Mouse (Mus musculus) left cerebral cortex, adult 8-10 months (tissue): ENCODE measurements around the gene Dbn1. TPM values are rescaled to one million over a fixed set of nuclear protein-coding genes. Genes with fewer than 3 reads are reported as not detected.
A peak's percentile ranks its signal among the peaks of the same experiment; 100 is the strongest.

Source experiments
- DNase-seq, 2 experiments: peaks; one replicate each; pipeline ENCODE4 v3.0.0; 2022; ENCODE audit warnings: low spot score in 2 of 2
- total RNA-seq, 4 experiments: library from RNA; stranded (reverse); gene quantifications; 2 replicates each; pipeline ENCODE4 v1.2.4; 2022

Dbn1 gene
- total RNA-seq, result 100 to 1,000 TPM; 216 to 253 (median 234) TPM

DNA sequence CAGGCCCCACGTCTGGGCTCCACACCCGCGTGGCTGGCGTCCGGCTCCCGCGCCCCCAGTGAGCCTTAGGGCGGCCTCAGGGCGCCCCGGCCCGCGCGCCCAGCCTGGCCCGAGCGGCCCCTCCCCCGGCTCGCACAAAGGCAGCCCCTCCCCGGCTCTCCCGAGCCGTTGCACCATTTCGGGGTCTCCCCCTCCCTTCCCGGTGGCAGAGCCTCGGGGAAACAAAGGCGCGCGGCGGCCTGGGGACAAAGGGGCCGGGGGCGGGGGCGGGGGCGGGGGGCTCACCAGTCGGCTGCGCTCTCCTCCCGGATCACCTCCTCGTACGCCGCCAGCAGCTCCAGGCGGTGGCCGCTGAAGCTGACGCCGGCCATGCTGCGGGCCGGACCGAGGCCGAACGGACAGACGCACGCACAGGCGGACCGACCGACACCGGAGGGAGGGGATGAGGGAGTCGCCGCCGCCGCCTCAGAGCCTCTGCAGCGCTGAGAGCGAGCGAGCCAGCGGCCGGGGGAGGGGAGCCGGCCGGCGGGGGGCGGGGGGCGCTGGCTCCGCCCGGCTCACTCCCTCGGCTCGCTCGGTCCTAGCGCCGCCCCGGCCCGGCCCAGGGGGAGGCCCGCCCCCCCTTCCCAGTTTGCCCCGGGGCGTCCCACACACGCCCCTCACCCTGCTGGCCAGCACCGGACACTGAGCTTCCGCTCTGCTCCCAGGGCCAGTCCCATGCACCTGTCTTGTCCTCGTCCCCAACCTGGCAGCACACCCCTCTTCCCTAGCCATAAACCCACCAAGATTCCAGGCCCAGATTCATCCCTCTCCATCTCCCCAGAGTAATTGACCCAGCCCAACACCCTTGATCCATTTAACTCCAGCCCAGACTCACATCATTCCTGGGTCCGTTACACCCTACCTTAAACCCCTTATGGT lies at the start of gene Dbn1:
Dbn1 (minus strand) TSS at position 534 of the 921 bp plus-strand sequence.
- no peak for DNase-seq

DNA sequence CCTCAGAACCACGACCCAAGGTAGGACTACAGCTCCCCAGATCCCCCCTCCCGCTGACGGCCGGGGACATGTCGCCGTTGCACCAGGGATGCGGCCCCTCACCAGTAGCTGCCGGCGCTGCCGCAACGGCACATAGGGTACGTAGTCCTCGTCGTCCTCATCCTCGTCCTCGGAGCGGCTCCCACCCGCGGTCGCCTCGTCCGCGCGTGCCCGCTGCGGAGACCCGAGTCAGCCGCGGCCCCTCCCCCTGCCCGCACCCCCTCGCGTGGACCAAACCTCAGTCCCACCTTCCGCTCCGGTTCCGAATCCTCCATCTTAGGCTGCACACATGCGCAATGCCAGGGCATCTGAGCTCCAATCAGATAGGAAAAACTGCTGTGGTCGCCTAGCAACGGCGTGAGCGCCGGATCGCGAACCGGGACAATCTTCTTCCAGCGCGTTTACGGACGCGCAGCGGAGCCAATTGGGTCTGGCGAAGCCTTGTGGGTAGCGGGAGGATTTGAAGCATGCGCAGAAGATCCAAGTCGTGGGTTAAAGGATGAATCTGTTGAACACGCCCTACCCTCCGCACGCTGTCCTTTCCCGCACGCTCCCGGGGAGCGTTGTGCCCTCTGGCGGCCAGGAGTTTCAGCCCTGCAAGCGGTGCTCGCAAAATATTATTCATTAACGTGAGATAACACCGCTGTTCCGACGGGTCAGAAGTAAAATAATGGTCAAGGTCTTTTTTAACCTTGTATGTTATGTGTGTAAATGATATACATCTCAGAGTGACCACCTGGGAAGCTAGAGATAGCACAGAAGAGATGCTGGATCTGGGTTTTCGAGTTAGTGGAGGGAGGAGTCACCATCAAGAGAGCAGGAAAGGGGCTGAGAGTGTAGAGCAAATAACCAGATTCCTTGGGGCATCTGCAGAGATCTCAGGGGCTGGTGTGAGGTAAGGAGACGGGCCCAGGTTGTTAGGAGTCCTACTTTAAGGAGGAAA lies 48.6 kb upstream of the Dbn1 start, which contains the start of gene Ddx41:
Ddx41 (minus strand) TSS at position 465 of the 982 bp plus-strand sequence.
- peak; percentile 100 for DNase-seq

DNA sequence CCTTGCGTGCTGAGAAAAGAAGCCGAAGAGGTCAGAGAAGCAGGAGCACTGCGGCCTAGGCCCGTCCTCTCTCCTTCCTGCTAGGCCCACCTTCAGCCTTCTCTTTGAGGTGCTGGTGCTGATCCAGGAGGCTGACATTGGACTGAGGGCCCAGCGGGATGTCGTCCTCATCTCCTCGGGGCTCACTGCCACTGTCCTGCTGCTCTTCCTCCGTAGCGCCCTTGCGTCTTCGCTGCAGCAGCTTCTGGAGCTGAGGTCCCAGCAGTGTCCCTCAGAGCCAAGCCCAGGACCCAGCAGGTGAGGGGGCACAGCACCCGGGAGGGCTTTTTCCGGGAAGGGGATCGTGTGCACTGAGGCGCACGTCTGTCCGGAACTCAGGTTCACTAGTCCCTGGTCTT lies 47.9 kb upstream of the Dbn1 start:
- DNase-seq, result no peak

DNA sequence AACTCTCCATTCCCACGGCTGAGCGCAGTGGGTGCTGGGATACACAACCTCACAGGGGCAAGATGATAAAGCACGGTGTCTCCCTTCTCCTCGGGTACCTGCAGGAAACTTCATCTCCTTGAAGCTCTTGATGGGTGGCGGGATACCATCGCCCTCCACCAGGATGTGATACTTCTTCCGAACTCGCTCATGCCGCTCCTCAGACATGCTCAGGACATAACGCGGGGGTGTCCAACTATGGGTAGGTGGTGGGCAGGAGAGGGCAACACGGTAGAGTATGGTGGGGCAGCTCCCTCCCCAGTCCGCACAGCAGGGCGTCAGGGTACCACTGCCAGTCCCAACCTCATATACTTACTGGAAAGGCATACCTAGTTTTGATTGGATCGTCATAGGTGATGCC lies 47.3 kb upstream of the Dbn1 start:
- no peak for DNase-seq

DNA sequence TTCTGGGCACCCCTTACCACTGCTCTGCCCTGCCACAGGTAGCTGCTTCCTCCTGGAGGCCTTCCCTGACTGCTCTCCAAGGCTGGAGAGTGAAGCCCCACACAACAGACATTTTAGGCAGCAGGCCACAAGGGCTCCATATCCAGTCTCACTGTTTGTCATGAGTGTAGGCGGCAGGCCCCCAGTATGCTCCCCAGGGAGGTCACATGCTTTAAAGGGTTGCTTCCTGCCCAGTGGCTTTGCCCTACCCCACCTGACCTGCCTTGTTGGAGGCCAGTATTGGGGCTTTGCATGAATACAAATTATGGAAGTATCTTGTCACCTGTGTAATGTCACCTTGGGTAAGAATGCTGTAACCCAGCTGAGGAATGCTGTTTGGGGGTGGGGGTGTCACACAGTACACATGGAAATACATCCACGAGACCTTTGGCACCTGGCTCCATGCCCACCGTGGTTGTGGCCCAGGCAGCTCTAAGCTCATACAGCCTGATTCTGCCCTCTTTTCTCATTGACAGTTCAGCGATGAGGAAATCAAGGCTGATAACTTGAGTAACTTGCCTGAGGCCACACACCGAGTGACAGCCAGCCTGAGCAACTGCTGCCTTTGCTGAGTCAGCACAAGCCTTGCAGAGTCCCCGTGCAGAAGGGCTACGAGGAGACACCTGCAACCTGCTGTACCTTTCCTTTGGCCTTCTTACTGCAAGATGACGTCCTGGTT lies 41.4 kb upstream of the Dbn1 start, which contains the start of gene Dok3:
Dok3 (minus strand) TSS at position 99 of the 718 bp plus-strand sequence.
- no peak for DNase-seq

DNA sequence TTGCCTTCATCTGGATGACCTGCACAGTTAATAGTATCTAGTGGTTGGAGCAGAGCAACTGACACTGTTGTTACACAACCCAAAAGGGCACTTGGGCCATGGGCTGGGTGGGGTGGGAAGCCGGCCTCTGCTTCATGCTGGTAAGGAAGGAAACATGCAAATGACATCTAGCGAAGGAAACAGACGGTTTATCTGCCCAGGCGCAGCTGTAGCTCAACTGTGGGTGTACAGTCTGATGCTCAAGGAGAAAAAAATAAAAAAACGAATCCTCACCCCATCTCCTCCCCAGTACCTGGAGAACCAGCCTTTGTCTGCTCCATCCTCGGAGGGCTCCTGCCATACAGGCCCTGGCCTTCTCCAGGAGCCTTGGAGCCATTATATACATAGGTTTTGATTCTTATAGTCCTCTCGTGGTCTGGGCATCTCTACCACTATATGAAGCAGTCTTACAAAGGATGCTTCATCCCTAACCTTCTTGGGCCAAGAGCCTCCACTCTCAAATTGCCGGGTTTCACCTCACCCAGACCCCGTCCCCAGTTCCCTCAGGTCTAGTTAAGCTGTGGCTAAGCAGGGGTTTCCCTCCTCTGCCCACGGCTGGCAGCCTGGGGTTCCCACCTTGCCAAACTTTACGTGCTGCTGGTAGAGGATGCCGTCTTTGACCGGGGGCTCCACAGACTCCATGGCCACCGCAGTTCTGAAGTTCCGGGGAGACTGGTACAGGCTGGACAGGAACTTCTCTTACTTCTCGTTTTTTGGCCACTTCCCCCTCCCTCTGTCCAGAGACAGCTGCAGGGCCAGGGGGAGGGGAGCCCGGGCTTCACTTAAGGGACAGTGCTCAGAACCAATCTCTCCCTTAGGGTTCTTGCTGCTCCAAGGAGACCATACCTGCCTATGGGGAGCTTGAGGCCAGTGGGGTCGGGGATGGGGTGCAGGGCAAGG lies 40.2 kb upstream of the Dbn1 start:
- DNase-seq, result no peak

DNA sequence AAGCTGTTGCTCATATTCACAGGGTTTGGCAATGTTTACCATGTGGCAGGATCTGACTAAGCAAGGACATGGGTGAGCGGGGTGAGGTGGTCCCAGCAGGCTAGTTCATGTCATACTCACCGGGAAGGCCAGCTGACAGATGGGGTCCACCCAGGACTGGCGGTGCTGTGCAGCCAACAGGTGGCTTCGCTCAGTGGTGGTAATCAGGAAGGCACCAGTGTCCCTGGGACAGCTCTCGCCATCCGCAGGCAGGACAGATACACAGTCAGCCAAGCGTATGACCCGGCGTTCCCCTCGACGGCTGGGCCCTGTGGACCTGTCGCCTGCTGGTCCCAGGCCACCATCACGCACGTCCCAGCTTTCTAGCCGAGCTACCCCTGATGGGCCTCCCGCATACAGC lies 39.3 kb upstream of the Dbn1 start:
- no peak for DNase-seq

DNA sequence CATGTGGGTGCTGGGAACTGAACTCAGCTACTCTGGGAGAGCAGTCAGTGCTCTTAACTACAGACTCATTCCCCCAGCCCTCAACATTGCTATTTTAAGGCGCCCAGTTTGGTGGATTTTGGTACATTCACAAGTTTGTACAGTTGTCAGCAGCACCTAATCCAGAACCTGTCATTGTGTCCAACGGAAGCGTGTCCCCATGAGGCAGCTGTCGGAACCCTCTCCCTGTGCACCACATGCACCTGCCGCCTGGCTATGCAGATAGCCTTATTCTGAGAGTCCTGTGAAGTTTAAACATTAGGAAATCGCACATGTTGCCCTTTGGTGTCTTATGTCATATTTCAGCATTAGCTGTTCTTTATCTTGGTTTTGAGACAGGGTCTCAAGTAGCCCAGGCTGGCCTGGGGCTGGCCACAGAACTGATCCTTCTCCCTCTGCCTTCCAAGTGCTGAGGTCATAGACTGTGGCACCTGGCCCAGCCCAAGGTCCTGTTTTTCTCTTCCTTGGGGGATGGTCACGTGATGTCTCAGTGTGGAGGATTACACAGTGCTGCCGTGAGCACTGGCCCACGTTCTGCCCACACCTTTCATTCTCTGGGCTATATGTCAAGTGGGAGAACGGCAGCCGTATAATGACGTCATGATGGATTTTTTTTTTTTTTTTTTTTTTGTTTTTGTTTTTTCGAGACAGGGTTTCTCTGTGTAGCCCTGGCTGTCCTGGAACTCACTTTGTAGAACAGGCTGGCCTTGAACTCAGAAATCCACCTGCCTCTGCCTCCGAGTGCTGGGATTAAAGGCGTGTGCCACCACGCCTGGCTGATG lies 38.0 kb upstream of the Dbn1 start:
- no peak for DNase-seq

DNA sequence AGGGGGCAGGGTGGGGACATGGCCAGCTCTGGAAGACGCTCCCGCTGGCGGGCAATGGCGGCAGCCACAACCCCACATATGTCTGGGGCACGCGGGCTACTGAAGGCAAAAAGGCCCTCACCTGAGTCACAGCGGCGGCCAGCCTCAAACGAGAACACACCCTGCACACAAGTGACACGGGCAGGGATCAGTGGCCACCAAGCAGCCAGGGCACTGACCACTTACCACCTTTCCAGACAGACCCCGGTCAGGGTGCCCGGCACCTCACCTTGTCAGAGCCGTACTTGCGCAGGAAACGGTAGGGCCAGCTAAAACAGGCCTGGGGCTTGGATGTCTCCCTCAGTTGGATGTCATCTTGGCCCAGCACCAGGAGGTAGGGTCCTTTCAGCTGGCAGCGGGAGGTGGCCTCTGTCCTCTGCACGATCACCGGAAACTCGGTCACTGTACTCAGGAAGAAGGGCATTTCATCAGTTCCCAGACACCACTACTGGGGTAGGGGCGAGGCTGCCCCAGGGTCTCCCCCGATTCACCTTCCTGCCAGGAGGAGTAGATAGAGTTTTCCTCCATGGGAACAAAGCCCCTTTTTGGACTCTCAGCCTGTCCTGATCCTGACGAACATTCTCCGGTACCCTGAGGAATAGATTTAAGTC lies 36.2 kb upstream of the Dbn1 start:
- no peak for DNase-seq

DNA sequence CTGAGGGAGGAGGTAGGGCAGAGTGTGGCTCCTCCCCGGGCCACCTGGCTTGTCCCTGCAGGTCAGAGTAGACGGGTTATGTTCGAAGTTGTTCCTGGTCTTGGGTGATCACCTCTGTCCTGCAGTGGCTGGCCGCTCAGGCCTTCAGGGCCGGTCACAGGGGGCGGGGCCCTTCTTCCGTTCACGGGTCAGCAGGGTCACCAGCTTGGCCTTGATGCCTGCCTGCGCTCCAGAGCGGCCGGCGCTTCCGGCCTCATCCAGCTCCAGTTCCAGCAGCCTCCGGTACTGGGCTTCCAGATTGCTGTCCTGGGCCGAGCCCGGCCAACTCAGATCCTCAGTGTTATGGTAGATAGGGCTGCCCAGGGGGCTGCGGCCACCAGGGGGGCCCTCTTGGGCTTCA lies 35.4 kb upstream of the Dbn1 start:
- no peak for DNase-seq

DNA sequence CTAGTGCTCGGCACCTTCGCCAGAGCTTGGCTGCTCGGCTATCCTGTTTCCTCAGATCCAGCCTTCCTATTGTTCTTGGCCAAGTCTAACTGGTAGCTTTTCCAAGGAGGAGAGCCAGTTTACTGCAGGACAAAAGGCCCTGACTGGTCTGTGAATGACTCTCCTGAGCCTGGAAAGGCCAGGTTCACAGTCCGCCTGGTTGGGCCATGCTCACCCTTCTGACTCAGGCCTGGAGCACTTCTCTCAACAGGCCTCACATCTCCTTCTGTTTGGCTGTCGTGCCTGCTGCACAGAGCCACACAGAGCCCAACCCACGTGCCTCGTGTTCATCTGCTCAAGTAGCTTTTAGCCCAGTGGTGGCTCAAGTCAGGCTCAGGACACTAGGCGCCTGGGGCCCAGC lies 34.8 kb upstream of the Dbn1 start:
- DNase-seq, result no peak

DNA sequence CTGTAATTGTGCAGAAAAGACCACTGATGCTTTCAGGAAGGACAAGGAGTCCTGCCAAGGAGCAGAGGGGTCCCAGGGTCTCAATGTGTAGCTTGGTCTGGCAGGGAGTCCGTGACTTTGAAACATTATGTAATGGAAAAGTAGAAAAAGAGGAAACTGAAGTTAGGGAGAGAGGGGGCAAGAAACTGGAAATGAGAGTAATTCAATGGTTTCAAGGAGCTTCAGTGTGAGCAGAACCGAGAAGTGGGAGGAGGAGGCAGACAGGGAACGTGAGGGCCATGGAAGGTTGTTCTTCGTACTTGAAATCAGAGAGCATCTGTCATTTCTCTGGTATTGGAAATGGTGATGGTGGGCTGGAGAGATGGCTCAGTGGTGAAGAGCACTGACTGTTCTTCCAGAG lies 31.7 kb upstream of the Dbn1 start:
- DNase-seq, result no peak

DNA sequence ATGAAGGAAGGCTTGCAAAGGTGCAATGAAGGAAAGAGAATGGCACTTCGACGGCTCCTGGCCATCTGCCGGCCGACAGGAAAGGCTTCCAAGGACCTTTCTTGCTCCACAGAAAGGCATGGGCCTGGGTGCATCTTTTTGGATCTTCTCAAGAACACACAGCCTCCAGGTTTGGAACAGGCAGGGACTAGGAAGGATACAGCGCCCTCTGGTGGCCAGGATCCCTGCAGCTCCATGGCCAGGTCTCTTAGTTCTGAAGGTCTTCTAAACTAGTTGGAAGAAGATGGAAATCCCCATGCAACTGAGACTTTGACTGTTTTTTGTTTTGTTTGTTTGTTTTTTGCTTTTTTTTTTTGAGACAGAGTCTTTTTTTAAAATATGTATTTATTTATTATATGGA lies 29.0 kb upstream of the Dbn1 start:
- DNase-seq, result peak; percentile 71 to 91

DNA sequence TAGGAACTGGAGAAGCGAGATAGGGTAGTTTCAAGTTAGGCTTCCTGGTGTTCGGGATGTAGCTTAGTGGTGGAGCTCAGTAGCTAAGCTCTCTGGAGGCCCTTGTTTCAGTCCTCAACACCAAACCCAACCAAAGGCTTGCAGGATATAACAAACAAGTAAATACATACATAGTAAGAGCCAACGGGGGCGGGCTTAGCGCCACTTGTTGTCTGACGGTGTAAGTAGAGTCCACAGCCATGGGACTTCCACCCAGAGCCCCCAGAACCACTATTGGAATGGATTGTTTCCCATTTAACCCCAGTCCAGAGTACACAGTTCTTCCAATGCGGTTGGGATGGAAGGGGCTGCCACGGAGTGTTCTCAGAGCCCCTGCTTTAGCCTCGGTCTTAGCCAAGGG lies 25.9 kb upstream of the Dbn1 start:
- no peak for DNase-seq

DNA sequence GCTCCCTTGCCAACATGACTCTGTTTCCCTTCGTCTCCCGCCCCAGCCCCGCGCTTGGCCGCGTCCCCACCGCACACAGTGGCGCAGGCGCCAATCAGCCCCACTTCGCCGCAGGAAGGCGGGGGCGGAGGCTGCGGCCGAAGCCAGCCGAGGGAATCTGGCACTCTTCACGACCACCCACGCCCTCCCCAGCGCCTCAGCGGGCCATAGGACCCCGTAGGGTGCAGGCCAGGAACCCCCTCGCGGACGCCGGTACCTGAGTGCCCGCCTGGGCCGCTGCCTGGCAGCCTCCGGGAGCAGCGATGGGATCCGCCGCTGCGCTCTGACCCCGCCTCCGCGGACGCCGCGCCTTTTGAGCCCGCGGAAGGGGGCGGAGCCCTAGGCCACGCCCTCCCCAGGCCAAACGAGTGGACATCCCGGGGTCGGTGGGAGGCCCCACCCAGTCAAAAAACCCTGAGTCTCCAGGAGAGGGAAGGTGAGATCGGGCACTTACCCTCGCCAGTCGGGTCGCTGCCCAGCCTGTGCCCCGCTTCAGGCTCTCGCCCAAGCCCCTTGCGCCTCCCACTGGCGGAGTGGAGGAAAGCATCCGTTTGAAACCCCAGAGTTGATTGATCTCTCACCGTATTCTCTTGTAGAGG lies 25.3 kb upstream of the Dbn1 start, which contains the start of gene Pdlim7:
Pdlim7 (minus strand) TSS at position 566 of the 638 bp plus-strand sequence.
- DNase-seq, result peak; percentile 75 to 82

DNA sequence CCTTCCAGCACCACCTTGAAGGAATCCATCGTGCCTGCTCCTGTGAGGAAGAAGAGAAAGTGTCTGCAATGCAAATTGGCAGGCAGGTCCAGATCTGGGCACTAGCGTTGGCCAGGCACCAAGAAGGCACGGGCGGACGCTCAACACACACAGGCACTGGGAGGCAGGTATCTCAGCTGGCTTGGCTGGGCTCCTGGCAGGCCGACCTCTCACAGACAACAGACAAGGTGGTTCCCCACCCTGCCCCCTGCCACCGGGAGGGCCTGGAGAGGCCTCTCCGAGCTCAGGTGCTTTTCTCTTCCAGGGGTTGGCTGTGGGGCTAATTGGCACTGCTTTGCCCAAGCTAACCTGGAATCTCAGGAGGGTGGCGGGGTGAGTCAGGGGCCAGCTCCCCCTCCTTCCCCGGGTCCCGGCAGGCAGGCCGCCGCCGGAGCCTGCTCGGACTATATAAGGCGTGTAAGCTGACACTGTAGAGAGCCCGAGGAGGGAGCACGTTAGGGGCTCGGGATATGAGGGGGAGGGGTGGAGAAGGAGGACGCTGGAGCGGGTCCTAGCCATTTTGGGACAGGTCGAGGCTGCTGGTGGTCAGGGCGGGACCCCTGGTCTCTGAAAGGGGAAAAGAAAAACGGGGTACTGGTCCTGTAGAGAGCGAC lies 24.6 kb upstream of the Dbn1 start:
- no peak for DNase-seq

DNA sequence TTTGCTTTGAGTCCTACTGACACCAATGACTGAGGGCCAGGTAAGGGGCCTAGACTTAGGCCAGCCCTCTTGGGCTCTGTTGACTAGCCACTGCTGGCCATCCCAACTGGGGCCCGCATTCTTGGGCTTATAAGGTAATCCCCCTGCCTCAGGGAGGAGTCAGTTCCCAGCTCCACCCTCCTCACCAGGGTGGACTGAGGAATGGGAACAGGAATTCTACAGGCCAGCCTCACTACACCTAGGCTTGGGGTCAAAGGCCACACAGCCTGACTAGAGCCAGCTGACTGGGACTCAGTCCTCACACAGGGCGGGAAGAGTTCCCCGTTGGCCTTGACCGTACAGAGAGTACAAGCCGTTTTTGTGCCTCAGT lies 23.6 kb upstream of the Dbn1 start:
- DNase-seq, result no peak
